Mouse (Mus musculus): Measurements from ENCODE around the gene Pdx1. TPM values are rescaled to one million over a fixed set of nuclear protein-coding genes. Genes with fewer than 3 reads are reported as not detected.

Gene Pdx1
- polyA plus RNA-seq, 1 experiment from 2014 or later: not detected

DNA sequence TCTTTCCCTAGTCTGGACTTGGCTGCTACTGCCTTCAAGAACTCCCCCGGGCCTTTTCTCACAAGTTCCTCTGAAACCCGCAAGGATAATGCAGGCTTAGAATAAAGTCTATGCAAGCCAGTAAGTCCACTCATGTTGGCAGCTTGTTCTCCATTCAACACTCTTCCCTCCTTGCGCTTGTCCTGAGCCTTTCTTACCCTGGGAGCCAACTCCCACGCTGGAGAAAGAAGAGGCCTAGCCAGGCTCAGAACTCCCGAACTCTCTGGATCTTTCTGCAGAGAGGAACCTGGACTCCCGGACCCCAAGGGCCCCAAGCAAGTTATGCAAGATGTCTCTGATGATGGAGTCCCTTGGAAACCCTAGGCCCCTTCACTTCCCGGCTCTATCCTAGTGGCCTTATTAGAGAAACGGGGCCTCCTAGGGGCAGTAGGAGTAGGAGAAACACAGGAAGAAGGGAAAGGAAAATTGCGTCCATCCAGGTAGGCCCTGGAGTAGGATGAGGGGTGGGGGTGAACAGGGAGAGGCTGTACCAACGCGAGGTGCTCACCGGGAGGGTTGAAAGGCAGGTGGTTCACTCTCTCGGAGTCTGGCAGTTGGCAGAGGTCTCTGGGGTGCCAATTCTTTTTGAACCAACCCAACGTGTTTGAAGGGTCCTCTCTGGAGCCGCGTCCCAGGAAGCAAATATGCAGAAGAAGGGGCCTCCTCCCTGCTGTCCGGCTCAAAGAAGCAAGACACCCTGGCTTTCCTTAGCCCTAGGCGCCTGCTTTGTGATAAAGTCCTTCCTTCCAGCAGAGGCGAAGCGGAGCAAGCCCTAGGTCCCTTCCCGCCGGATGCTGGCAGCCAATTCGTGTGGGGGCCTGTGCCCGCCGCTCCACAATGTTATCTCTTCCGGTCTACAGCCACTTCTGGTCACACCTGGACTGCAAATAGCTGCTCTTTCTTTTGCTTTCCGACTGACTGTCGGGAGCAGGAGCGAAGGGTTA, 1.2 kb downstream of the Pdx1 start:
- Histone ChIP-seq H3K27me3 (ENCODE audit: low read depth, poor library complexity, severe bottlenecking) (peaks cover 100% of the 10 kb centered on the region), H3K9me3 (replicated peaks) (no peaks in the 10 kb centered on the region), H3K4me1 (peaks cover 10% of the 10 kb centered on the region), H3K27ac (no peak overlapping the region), H3K36me3 (no peaks in the 10 kb centered on the region), H3K4me3 (no peak overlapping the region)
- DNase-seq (ENCODE audit: low spot score): peak; percentile 60
- WGBS: 2% methylated on average over 29 of the region's 29 CpGs

- no peaks in the 10 kb centered on the region for H3K36me3 ChIP-seq
- H3K27ac ChIP-seq: no peak overlapping the region
- H3K27me3 ChIP-seq (ENCODE audit: low read depth, poor library complexity, severe bottlenecking): peaks cover 100% of the 10 kb centered on the region
- no peaks in the 10 kb centered on the region for H3K9me3 ChIP-seq (replicated peaks)
- WGBS: 3% methylated on average over 12 of the region's 12 CpGs
- no peak overlapping the region for H3K4me3 ChIP-seq
- peaks cover 11% of the 10 kb centered on the region for H3K4me1 ChIP-seq
- DNase-seq (ENCODE audit: low spot score): peak; percentile 48
Measured at GRCm38 (mm10) chr5:147272046-147272807, 2.5 kb downstream of the Pdx1 start.

GRCm38 (mm10) chr5:147272808-147273345, 3.1 kb downstream of the Pdx1 start:
- Histone ChIP-seq H3K27me3 (ENCODE audit: low read depth, poor library complexity, severe bottlenecking) (peaks cover 100% of the 10 kb centered on the region), H3K27ac (no peak overlapping the region), H3K36me3 (no peaks in the 10 kb centered on the region), H3K4me1 (peaks cover 18% of the 10 kb centered on the region), H3K4me3 (no peak overlapping the region), H3K9me3 (replicated peaks) (no peaks in the 10 kb centered on the region)
- WGBS: under 1% methylated on average over 10 of the region's 10 CpGs
- DNase-seq (ENCODE audit: low spot score): peak; percentile 62

GRCm38 (mm10) chr5:147274174-147275141, 4.7 kb downstream of the Pdx1 start:
- Histone ChIP-seq H3K4me3 (no peak overlapping the region), H3K27ac (no peak overlapping the region), H3K27me3 (ENCODE audit: low read depth, poor library complexity, severe bottlenecking) (peaks cover 100% of the 10 kb centered on the region), H3K4me1 (peaks cover 20% of the 10 kb centered on the region), H3K36me3 (no peaks in the 10 kb centered on the region), H3K9me3 (replicated peaks) (no peaks in the 10 kb centered on the region)
- peak; percentile 66 for DNase-seq (ENCODE audit: low spot score)
- WGBS: under 1% methylated on average over 48 of the region's 48 CpGs

DNA sequence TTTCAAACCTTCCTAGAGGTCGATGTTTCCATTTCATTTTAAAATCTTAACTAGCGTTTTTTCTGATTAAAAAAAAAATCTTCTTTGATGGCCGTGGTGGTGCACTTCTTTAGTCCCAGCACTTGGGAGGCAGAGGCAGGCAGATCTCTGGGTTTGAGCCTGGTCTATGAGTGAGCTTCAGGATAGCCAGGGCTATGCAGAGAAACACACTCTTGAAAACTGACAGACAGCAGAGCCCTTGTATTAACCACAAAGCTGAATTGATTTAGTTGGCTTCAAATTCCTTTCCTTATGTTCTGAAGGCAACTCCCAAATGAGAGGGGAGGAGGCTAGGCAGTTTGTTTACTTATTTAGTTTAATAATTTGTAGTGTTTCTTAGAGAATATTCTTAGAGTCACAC, 6.0 kb downstream of the Pdx1 start:
- Histone ChIP-seq H3K36me3 (no peaks in the 10 kb centered on the region), H3K4me1 (peaks cover 13% of the 10 kb centered on the region; the same call in 1 of the 2 replicates), H3K27me3 (ENCODE audit: low read depth, poor library complexity, severe bottlenecking) (peaks cover 100% of the 10 kb centered on the region), H3K9me3 (replicated peaks) (no peaks in the 10 kb centered on the region), H3K27ac (no peak overlapping the region), H3K4me3 (no peak overlapping the region)
- WGBS: 23% methylated on average over 3 of the region's 3 CpGs
- DNase-seq (ENCODE audit: low spot score): no peak

DNA sequence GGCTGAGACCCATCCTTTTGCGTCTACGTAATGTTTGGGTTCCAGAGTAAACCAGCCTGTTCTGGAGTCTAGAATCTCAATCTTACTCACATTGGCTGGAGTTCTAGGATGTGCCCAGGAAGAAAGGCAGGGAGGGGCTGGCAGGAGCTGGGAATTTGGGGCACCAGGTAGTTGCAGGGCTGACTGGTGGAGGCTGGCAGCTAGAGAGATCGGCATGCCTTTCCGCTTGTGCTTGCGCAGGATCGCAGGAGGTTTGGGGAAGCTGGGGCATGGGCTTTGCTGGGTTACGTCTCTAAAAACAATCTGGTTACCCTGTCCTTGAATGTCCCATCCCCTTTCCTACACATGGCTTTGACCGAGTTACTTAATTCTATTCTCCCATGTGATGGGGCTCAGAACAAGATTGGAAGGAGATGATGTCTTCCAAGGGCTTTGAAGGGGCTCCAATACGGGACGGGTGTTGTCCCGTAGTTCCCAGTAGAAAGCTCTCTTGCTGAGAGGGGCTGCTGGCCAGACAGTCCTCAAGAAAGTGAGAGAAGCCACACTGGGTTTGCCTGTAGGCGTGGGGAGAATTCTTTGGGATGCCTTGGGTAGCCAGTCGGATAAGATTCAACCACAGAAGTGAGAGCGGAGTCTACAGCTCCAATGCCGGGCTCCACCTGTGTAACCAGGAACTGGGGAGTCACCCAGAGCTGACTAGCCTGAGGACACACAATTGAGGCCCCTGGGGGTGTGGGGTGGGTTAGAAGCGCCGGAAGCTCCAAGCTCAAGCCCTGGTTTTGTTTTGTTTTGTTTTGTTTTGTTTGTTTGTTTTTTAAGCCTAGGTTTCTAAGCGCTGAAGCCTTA, 7.2 kb downstream of the Pdx1 start:
- H3K4me3 ChIP-seq: no peak overlapping the region
- WGBS: 1% methylated on average over 18 of the region's 18 CpGs
- peaks cover 13% of the 10 kb centered on the region; the same call in 1 of the 2 replicates for H3K4me1 ChIP-seq
- H3K27me3 ChIP-seq (ENCODE audit: low read depth, poor library complexity, severe bottlenecking): peaks cover 100% of the 10 kb centered on the region
- DNase-seq (ENCODE audit: low spot score): peak; percentile 48
- H3K27ac ChIP-seq: no peak overlapping the region
- H3K36me3 ChIP-seq: no peaks in the 10 kb centered on the region
- H3K9me3 ChIP-seq (replicated peaks): no peaks in the 10 kb centered on the region

DNA sequence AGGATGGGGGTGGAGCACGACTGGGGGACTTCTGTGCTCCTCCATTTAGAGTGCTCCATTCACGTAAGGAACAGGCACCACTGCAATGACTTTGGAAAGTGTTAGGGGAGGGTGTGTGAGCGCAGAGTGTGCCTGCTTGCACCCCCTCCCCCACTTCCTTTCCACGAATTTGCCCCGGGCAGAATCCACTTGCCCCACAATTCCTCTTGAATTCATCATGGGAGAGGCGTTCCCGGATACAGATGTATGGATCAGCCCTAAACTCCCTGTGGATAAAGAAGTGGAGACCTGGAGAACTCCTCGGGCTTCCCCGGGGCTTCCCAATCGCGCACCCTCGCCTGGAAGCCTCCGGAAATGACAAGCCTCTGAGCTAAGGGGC, 7.8 kb downstream of the Pdx1 start:
- no peaks in the 10 kb centered on the region for H3K9me3 ChIP-seq (replicated peaks)
- H3K4me1 ChIP-seq: peaks cover 13% of the 10 kb centered on the region; the same call in 1 of the 2 replicates
- H3K27me3 ChIP-seq (ENCODE audit: low read depth, poor library complexity, severe bottlenecking): peaks cover 100% of the 10 kb centered on the region
- DNase-seq (ENCODE audit: low spot score): no peak
- H3K4me3 ChIP-seq: no peak overlapping the region
- under 1% methylated on average over 13 of the region's 13 CpGs for WGBS
- H3K27ac ChIP-seq: no peak overlapping the region
- H3K36me3 ChIP-seq: no peaks in the 10 kb centered on the region

DNA sequence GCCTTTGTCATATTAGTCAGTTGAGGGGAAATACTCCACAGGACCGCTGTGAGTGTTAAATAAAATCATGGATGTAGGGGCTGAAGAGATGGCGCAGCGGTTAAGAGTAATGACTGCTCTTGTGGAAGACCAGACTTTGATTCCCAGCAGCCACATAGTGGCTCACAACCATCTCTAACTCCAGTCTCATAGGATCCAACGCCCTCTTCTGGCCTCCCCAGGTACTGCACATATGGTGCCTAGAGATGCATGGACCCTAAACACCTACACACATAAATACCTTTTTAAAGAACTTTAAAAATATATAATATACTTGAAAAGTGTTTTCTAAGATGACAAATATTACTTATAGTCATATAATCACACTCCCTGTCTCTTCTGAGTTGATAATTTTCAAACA, 14.6 kb downstream of the Pdx1 start:
- Histone ChIP-seq H3K27ac (no peak overlapping the region), H3K27me3 (ENCODE audit: low read depth, poor library complexity, severe bottlenecking) (peaks cover 44% of the 10 kb centered on the region), H3K36me3 (no peaks in the 10 kb centered on the region), H3K4me3 (no peak overlapping the region), H3K9me3 (replicated peaks) (no peaks in the 10 kb centered on the region), H3K4me1 (no peaks in the 10 kb centered on the region)
- DNase-seq (ENCODE audit: low spot score): no peak
- 75% methylated on average over 4 of the region's 4 CpGs for WGBS

GRCm38 (mm10) chr5:147291764-147292505, 22.2 kb downstream of the Pdx1 start:
- WGBS: 39% methylated on average over 16 of the region's 16 CpGs

GRCm38 (mm10) chr5:147292506-147293120, 22.9 kb downstream of the Pdx1 start:
- Histone ChIP-seq H3K4me1 (peaks cover 17% of the 10 kb centered on the region), H3K36me3 (no peaks in the 10 kb centered on the region), H3K27me3 (ENCODE audit: low read depth, poor library complexity, severe bottlenecking) (peaks cover 59% of the 10 kb centered on the region), H3K27ac (no peak overlapping the region), H3K9me3 (replicated peaks) (no peaks in the 10 kb centered on the region), H3K4me3 (no peak overlapping the region)
- peak; percentile 42 for DNase-seq (ENCODE audit: low spot score)
- WGBS: 37% methylated on average over 13 of the region's 13 CpGs

More at GRCm38 (mm10) chr5:147291764-147292505, 22.2 kb downstream of the Pdx1 start:
- H3K9me3 ChIP-seq (replicated peaks): no peaks in the 10 kb centered on the region
- peak; percentile 31 for DNase-seq (ENCODE audit: low spot score)
- no peaks in the 10 kb centered on the region for H3K36me3 ChIP-seq
- no peak overlapping the region for H3K27ac ChIP-seq
- no peak overlapping the region for H3K4me3 ChIP-seq
- H3K4me1 ChIP-seq: peaks cover 17% of the 10 kb centered on the region
- H3K27me3 ChIP-seq (ENCODE audit: low read depth, poor library complexity, severe bottlenecking): peaks cover 52% of the 10 kb centered on the region

Measured in limb, embryonic 10.5 days (tissue).